Mouse (Mus musculus) megakaryocyte-erythroid progenitor cell, adult 5-6 weeks (primary cell): Measurements from ENCODE around the gene Aasdh. TPM values are rescaled to one million over a fixed set of nuclear protein-coding genes. Genes with fewer than 3 reads are reported as not detected.

Experiments
- ATAC-seq: replicated peaks from 2 replicates; pipeline ENCODE4 v1.8.0; 2016; ENCODE audit warnings: mild to moderate bottlenecking, inconsistent platforms; ENCODE audit not compliant: severe bottlenecking, poor library complexity, low FRiP score, low TSS enrichment
- total RNA-seq, 2 experiments: library from RNA; stranded (forward) in 1 of 2; stranded (reverse) in 1 of 2; fragments of 200-1000, 215-1000 nt in 1 of 2; fragments of >200 nt in 1 of 2; fragmentation: Nextera tagmentation in 1 of 2; gene quantifications; 2 replicates each; pipeline ENCODE4 v1.2.3; 2014 to 2017

Gene Aasdh
- total RNA-seq, 2 experiments from 2014 or later: 21.4 to 55.8 TPM

DNA sequence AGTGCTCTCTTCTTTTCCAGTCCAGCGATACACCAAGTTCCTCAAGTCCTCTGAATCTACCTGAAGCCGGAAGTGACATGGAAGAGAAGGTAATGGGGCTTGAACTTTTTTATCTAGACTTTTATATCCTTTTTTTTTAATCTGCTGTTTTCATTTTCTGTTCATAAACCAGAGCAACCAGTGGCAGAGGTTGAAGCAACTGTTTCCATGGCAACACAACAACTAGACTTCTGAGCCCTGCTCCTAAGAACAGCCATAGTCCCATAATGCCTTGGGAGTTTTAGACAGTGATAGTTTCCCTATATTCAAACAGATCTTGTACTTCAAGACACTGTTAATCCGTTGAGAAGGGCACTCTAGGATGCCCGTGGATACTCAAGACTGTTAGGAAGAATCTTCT lies 54.0 kb downstream of the Aasdh start:
- ATAC-seq: no peak

GRCm38 (mm10) chr5:76847106-76847505 lies 58.2 kb downstream of the Aasdh start:
- no peak for ATAC-seq

- ATAC-seq: no peak
Observed at GRCm38 (mm10) chr5:76844618-76845186, 60.6 kb downstream of the Aasdh start.

DNA sequence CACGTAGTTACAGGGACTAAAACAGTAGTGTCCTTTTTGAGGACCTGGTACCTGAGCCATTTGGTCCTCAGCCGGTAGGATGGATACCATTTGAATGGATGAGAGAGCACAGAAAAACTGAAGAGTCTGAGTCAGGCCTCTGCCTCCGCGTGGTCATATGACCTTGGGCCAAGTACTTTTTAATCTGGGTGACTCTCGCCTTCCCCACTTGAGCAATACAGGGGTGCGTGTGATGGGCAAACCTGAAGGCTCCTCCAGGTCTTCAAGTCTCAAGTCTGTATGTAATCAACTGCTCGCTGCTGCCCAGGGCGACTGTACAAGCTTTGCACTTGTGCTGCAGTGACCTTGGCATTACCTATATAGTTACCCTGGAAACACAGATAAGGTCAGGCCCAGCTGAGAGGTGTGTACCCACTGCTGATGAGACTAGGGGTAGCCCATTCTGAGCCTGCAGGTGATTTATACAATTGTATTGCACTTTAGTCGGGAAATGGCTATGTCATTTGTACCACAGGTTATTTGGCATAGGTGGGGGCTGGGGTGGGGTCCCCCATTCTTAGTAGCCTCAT lies 61.4 kb downstream of the Aasdh start:
- no peak for ATAC-seq

GRCm38 (mm10) chr5:76843448-76843847 lies 61.9 kb downstream of the Aasdh start:
- peak; percentile 81 for ATAC-seq

DNA sequence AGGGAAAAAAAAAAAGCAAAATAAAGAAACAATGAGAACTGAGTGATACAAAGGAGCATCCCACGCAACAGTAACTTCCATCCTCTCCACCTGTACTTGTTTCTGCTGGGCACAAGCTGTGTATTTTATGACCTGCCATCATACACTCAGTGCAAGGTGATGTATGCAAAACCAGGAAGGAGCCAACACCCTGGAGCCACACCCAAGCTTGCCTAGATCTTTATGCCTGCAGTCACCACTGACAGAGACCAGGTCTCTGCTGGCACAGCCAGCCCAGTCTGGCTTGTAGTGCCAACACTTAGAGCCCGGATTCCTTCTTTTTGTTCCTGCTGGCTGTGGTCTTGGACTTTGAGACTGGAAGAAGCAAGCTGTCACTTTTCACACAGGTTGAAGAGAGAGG lies 63.5 kb downstream of the Aasdh start:
- no peak for ATAC-seq

- no peak for ATAC-seq
Observed at GRCm38 (mm10) chr5:76839786-76840185, 65.5 kb downstream of the Aasdh start.

DNA sequence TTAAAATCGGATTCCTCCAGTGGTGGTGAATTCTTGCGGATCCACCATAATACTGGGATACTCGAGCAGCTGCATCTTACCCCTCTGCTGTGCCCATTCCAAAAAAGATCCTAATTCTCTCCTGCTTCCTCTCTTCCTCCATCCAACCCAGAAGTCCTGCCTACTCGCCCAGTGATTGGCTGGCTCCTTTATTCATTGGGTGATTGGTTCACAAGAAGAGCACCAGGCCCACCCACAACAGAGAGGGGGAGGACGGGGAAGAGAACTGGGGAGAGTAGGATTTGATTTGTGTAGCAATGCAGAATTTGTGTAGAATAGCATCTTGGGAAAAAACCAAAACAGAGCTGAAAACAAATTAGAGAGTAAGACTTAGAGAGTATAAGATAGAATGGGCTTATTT lies 68.3 kb downstream of the Aasdh start:
- ATAC-seq: no peak

GRCm38 (mm10) chr5:76832529-76833210 lies 72.6 kb downstream of the Aasdh start:
- ATAC-seq: no peak

- no peak for ATAC-seq
Observed at GRCm38 (mm10) chr5:76828527-76829240, 76.6 kb downstream of the Aasdh start.

Other genes starting within 250 kb of the Aasdh start
- gene C530008M17Rik, start 249.0 kb downstream of the Aasdh start, total RNA-seq (2014; fragmentation: Nextera tagmentation): 32.4 and 38.6 TPM in 2 replicates
- gene C530008M17Rik, start 249.0 kb downstream of the Aasdh start, total RNA-seq (2017): 11.9 and 19.5 TPM in 2 replicates
- 238 and 301 TPM in 2 replicates for gene Paics, start 45.8 kb upstream of the Aasdh start, total RNA-seq (2014; fragmentation: Nextera tagmentation)
- 403 and 467 TPM in 2 replicates for gene Paics, start 45.8 kb upstream of the Aasdh start, total RNA-seq (2017)
- gene Ppat, start 46.1 kb upstream of the Aasdh start, total RNA-seq (2014; fragmentation: Nextera tagmentation): 63.2 and 82.8 TPM in 2 replicates
- 121 and 133 TPM in 2 replicates for gene Ppat, start 46.1 kb upstream of the Aasdh start, total RNA-seq (2017)
- 143 and 165 TPM in 2 replicates for gene Srp72, start 69.2 kb upstream of the Aasdh start, total RNA-seq (2014; fragmentation: Nextera tagmentation)
- gene Srp72, start 69.2 kb upstream of the Aasdh start, total RNA-seq (2017): 199 and 258 TPM in 2 replicates
- 4.7 TPM in 1 of 2 replicates, not detected in the other for gene Arl9, start 98.5 kb upstream of the Aasdh start, total RNA-seq (2014; fragmentation: Nextera tagmentation)
- not detected in 2 replicates for gene Arl9, start 98.5 kb upstream of the Aasdh start, total RNA-seq (2017)
- 1.0 TPM in 1 of 2 replicates, not detected in the other for gene Thegl, start 110.5 kb upstream of the Aasdh start, total RNA-seq (2014; fragmentation: Nextera tagmentation)
- 0.53 and 1.6 TPM in 2 replicates for gene Thegl, start 110.5 kb upstream of the Aasdh start, total RNA-seq (2017)
- 1.9 and 4.7 TPM in 2 replicates for gene Hopx, start 209.6 kb upstream of the Aasdh start, total RNA-seq (2014; fragmentation: Nextera tagmentation)
- gene Hopx, start 209.6 kb upstream of the Aasdh start, total RNA-seq (2017): 1.3 and 2.4 TPM in 2 replicates